Mouse (Mus musculus) frontal cortex, postnatal 14 days (tissue): ENCODE data around the gene Frmd6.

ENCODE experiments used
- DNase-seq, 2 experiments: peaks; one replicate each; pipeline ENCODE4 v3.0.0; 2022; ENCODE audit warnings: low spot score in 2 of 2

The Frmd6 gene

GRCm38 (mm10) chr12:70824729-70825650 lies at the start of gene Frmd6:
TSS of gene Frmd6 (plus strand) at chr12:70825514.
- peak; percentile 84 for DNase-seq

DNA sequence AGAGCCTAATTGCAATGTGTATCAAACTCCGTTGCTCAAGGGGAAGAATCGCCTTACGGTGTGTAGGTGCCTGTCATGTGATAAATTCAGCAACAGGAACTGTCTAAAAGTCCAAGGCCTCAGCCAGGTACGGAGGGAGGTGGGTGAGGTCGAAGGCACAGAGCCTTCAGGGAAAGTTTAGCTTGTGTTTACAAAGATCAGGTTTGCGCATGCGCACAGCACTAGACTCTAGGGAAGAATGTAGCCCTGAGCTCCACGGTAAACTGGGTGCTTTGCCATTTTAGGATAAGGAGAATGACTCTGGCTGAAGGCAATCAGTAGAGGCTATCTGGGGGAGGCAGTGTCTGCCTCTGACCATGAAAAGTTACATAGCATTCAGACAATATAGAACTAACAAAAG lies 49.7 kb upstream of the Frmd6 start:
- DNase-seq: no peak

DNA sequence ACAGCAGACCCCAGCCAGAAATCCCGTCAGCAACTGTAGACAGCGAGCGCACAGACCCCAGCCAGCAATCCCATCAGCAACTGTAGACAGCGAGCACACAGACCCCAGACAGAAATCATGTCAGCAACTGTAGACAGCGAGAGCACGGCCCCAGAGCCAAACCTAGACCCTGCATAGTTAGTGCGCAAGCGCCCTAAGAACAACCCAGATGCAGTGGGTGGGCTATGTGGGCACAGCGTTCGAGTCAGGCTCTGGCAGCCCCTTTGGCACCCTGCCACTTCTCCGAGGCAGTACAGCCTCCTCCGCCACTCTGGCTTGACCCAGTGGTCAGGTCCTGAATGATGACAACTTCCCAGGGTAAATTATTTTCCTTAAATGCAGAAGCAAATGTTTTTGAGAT lies 48.6 kb upstream of the Frmd6 start:
- no peak for DNase-seq

DNA sequence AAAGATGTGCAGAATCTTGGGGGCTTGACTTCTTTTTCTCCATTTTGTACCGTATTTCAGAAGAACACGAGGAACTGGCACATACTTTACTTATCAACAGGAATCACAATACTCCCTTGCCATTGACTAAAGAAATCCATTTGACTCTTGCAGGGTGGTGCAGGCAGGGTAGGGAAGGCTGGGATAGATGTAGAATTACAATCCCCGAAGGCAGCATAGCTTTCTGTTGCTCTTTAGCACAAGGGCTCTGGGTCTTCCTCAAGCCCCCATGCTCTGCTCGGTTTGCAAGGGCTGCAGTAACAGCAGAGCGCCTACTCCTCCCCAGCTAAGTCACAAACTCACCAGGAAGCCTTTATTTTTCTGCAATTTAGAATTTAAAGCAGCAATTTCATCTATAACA lies 47.8 kb upstream of the Frmd6 start:
- DNase-seq: no peak

DNA sequence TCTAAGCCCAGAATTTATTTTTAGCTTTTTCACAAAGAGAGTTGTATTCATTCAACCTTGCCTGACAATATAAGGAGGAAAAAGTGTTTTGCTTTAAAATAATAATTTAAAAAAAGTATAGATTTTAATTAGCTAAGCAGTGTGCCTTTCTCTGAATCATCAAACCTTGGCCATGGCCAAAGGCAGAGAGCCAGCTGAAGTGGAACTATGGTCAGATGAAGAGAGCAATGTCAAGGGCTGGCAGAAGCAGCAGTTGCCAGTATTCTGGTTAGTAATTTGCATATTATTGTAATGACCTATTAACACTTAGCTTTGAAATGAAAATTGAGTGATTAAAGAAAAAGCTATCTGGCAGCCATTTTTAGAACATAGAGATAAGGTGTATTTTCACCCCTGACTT lies 47.4 kb upstream of the Frmd6 start:
- DNase-seq: no peak

GRCm38 (mm10) chr12:70778271-70778670 lies 47.0 kb upstream of the Frmd6 start:
- DNase-seq: no peak

GRCm38 (mm10) chr12:70778724-70779123 lies 46.6 kb upstream of the Frmd6 start:
- no peak for DNase-seq

DNA sequence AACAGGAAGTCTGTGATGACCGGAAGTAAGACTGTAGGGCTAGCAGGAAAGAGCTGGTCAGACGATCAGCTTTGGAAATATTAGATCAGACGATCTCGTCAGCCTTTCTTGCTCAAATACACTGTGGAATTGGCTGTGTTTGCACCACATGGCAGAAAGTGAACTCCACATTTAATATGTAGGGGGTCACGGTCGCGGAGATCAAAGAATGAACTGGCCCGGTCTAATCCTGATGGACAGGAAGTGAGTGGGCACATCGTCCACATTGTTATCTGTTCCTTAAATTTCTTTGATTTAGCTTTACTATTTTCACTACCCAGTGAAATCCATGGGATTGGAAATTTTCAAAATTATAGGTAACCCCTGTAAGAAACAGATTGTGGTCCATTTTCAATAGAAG lies 42.3 kb upstream of the Frmd6 start:
- no peak for DNase-seq

DNA sequence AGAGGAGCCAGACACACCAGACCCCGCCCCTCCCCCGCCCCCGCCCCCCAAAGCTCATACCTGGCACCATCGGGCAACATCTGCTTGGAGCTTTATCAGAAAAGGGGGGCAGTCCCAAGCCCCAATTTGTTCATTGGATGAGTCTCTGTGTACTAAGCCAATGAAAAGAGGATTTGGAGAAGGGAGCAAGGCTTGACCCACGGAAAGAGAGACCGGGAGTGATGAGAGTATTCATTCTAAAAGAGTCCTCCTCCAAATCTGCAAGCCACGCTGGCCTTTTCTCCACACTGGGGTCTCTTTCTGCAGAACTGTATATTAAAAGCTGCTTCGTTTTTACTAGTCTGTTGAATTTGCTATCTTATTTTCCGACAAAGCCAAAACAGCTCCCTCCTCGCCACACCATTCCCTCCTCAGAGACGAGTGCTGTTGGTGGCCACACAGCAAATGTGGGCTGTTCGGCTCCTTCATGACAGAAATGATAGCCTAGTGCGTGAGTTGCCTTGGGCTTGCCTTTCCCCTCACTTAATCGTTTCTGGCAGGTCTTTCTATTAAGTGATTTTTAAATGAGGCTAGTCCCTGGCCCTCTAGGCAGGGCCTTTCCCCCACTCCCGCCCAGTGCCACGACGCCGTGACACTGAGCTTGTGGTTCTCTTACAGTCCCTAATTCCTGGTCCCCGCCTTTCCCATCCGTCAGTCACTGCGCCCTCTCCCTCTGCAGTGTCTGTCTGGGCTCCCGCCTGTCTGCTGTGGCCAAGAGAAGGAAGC lies 41.7 kb upstream of the Frmd6 start:
- DNase-seq: no peak

GRCm38 (mm10) chr12:70784240-70784705 lies 41.0 kb upstream of the Frmd6 start:
- DNase-seq: no peak

DNA sequence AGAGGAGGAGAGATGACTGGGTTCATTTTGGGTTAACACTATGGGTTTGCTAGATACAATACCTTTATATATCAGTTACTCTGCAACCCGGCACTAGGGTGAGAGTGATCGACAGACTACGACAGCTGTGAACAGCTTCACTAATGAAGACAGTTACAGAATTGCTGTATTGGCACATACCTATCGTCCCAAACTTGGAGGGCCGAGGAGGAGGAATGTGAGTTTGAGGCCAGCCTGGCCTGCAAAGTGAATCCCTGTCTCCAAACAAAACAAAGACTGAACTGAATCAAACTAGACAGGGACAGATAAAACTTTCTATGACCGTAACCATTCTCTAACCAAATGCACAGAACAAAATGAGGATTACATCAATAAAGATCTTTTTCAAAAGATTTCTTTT lies 36.0 kb upstream of the Frmd6 start:
- DNase-seq: no peak

DNA sequence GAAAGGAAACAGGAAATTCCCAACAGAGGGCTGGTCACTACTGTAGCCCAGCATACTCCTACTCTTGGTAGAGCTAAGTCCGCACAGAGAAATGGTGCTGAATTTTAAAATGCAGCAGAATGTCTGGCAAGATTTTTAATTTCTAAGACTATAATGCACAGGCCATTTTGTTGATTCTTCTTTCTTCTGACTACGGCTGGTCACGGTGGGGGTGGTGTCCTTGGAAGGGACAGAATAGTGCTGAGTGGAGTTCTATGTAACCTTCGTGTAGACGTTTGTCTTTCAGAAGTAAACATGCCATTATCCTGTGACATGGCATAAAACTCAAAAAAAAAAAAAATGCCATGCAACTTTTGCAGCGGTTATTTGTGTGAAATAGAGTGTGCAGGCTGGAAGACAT lies 32.0 kb upstream of the Frmd6 start:
- DNase-seq: no peak

DNA sequence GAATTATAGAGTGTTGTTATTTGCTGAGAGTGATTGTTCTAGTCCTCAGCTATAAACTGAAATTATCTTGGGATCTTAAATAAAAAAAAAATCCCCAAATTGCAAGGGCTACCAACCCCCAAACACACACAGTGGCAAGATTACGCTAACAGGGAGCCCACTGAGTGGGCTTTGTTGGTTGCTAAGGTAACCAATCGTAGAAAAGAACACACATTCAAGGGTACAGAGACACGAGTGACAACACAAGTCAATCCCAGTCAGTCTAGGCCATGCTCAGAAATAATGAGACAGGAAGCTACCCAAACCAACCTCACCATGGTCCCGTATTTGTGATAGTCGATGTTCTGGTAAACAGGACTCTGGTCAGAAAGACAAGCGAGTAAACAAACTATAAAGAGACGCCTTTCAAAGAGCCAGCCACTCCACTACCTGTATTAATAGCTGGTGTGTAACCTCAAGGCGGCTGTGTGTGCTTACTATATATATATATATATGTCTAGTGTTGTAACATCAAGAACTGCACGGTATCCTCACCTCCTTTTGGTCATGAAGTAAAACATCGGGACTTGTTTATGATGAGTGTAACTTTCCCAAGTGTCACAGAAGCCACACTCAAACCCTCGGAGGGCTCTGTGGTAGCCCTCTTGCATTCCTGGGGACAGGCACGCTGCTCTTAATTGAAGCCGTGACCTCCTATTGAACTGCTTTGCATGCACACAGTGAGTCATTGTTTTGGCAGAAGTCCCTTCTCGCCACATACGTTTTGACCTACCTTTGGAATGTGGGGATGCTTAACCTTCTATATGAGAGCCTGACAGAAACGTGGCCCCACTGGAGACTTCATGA lies 30.5 kb upstream of the Frmd6 start:
- DNase-seq: no peak

DNA sequence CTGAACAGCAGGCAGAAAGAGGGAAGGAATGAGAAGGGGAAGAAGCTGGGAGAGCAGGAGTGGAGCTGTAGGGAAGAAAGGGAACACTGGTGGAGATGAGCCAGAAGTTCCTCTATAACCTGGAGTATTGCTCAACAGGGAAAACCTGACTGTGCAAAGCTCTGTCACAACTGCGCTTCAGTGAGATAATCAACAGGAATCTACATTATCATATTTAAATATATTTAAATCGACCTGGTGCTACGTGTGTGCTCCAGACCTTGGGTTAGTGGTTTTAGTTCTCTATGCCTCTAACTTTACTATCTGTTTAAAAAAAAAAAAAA lies 30.0 kb upstream of the Frmd6 start:
- no peak for DNase-seq

DNA sequence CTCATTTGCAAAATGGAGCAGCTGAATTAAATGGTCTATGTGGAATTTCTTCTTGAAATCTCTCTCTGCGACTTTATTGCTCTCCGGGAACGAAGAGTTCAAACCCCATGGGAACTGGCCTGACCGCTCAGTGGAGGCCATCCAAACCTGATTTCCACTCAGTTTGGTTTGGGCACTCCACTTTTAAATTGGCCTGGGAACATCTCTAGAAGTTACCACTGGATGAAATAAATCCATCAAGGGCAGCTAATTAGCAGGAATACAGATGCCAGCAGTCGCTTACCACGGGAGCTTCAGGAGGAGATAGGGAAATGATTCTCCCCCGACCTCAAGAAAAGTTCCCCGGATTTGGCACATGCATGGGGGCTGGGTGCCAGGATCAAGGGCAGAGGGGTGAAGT lies 26.8 kb upstream of the Frmd6 start:
- no peak for DNase-seq

DNA sequence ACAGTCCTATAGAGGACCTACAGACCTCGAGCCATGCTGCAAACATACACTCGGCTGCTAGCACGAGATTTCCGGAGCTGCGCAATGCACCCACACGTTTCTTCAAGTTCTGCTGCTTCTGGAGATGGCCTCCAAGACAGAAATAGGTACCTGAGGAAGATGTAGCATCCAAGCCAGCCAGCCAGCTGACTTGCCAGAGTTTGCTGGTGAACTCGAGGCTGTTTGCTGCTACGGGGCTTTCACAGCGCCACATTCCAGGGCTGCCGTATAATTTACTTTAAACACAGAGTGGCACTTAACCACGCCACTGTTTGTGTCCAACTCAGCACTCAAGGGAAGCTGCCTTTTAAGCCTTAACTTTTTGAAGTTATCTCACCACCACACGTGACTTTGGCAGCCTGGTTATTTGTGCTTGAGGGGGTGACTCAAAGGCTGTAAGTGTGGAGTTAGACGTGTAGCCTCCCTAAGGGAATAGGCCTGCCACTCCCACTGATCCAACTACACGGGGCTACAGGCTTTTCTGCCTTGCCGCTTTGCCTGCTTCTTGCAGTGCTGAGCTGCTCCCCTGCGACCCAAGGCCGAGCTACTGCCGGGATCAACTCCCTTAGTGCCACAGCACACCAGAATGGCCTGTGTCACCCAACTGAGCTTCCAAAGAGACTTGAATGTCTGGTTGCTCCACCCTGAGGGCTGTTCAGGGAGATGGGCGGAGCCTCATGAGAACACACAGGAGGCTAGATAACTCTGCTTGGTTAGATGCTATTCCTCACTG lies 25.9 kb upstream of the Frmd6 start:
- DNase-seq: peak in 1 of 2 experiments; percentile 28

DNA sequence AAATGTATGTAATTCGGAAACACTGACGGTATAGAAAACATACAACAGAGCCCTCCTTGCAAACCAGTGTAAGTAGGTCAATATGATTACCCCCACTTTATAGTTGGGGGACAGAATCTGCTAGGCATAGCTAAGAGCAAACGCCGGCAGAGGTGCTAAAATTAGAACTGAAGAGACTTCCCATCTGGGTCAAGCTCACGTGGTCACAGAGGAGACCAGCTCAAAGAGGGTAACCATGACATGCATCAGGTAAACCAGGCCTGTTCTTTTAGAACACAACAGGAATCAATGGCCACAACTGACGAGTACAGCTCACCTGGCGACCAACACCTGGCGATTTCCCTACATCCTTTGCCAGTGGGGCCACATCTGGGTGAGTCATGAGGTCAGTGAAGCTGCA lies 25.2 kb upstream of the Frmd6 start:
- no peak for DNase-seq

- no peak for DNase-seq
Measured at GRCm38 (mm10) chr12:70801361-70801760, 24.0 kb upstream of the Frmd6 start.

DNA sequence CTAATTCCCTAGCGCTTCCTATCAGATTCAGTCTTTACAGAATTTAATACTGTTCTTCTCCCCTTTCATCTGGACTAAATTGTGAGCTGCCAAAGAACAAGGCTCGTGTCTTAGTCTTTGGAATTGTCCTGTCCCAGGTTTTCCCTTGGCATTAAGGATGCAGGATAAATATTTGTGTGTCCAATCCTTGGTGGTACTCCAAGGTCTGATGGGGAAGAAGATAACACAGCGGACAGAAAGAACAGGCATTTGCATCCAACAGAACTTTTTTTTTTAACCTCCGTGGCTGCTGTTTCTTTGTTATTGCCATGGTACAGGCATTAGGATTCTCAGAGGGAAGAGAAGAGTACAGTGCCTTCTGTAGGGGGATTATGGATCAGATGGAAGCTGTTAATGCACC lies 21.8 kb upstream of the Frmd6 start:
- DNase-seq: no peak

DNA sequence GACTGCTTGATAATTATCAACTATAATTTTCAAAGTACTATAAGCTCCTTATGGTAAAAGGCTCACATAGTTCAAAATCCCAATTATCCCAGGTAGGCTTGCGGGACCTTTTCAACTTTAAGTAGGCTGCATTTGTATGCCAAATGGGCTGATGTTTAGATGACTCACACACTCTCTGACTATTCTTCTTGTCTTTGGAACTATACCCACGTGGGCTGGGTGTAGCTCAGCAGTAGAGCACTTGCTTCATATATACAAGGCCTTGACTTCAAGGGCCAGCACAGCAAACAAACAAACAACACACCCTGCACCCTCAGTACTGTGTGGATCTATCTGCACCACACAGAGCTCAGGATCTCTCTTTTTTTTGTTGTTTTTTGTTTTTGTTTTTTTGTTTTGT lies 20.3 kb upstream of the Frmd6 start:
- DNase-seq: no peak

GRCm38 (mm10) chr12:70807543-70807942 lies 17.8 kb upstream of the Frmd6 start:
- DNase-seq: no peak
